24 mouse cellular contexts compared by ENCODE assay signal in genomic region chr5:31742521-31743031, GRCm38 (mm10).
"Had no signal": no experiment of that assay in that cellular context is flagged by ENCODE, and none has a peak within 500 bp of the region (broad histone marks: within the 10 kb centered on the region; RNA-seq: fewer than 3 reads in every experiment).

No protein-coding gene starts in this region.

- H3K36me3 ChIP-seq: limb, embryonic 10.5 days; limb, embryonic 13.5 days; liver, embryonic 13.5 days; midbrain, embryonic 10.5 days; midbrain, embryonic 13.5 days; neural tube, embryonic 13.5 days; stomach, embryonic 15.5 days had no signal

- DNase-seq: kidney, adult 18-20 months; kidney, adult 9 months; kidney, postnatal 14 days; kidney, postnatal 4 days; layer of hippocampus, adult 9-11 months; liver; liver, embryonic 13.5 days; lung, embryonic 14.5 days; lung, postnatal 10 days; lung, postnatal 36 days; retina, postnatal 1 day; right cerebral cortex, postnatal 25 days; spleen, adult 18-20 months; thymus, adult 18-20 months; thymus, postnatal 14 days; thymus, postnatal 4 days had no signal

- ATAC-seq: midbrain, embryonic 13.5 days; midbrain, embryonic 16.5 days had no signal

- H3K9me3 ChIP-seq: limb, embryonic 10.5 days; limb, embryonic 13.5 days; liver, embryonic 13.5 days; midbrain, embryonic 10.5 days; midbrain, embryonic 13.5 days; neural tube, embryonic 13.5 days; stomach, embryonic 15.5 days had no signal

- H3K27ac ChIP-seq: limb, embryonic 10.5 days; limb, embryonic 13.5 days; liver, embryonic 13.5 days; midbrain, embryonic 10.5 days; midbrain, embryonic 13.5 days; neural tube, embryonic 13.5 days; stomach, embryonic 15.5 days had no signal

- H3K4me1 ChIP-seq: limb, embryonic 13.5 days; liver, embryonic 13.5 days; midbrain, embryonic 10.5 days; midbrain, embryonic 13.5 days; neural tube, embryonic 13.5 days; stomach, embryonic 15.5 days had no signal

- H3K4me2 ChIP-seq: limb, embryonic 13.5 days; liver, embryonic 13.5 days; lung, embryonic 14.5 days; midbrain, embryonic 13.5 days; neural tube, embryonic 13.5 days; stomach, embryonic 15.5 days had no signal

- H3K27me3 ChIP-seq: limb, embryonic 13.5 days; liver, embryonic 13.5 days; midbrain, embryonic 13.5 days; neural tube, embryonic 13.5 days; stomach, embryonic 15.5 days had no signal

- H3K4me3 ChIP-seq: limb, embryonic 10.5 days; limb, embryonic 13.5 days; liver, embryonic 13.5 days; midbrain, embryonic 10.5 days; midbrain, embryonic 13.5 days; myocyte; neural tube, embryonic 13.5 days; stomach, embryonic 15.5 days had no signal

- H3K9ac ChIP-seq: limb, embryonic 13.5 days; liver, embryonic 13.5 days; lung, embryonic 14.5 days; midbrain, embryonic 13.5 days; neural tube, embryonic 13.5 days; stomach, embryonic 15.5 days had no signal
